Mouse (Mus musculus): ENCODE measurements around the gene Ipo13. TPM values are rescaled to one million over a fixed set of nuclear protein-coding genes. Genes with fewer than 3 reads are reported as not detected.
A peak's percentile ranks its signal among the peaks of the same experiment; 100 is the strongest.

Ipo13 gene
- total and polyA plus RNA-seq, 2 experiments from 2014 or later = 39.9 to 46.0 TPM

DNA sequence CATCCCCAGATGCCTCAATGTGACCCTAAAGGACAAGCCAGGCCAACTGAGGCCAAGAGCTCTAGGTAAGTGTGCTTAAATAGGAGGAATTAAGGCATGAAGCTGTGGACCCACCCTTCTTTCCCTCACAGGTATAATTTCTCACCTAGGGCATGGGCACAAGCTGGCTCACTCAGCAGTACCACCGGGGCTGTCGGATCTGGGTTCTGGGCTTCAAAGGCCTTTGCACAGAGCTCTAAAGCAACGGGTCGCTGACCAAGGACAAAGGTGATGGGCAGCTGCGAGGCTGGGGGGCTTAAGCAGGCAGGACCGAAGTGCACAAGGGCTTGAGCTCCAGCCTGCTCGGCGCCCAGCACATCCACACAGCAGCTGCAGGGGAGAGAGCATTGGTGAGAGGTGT is 24.0 kb downstream of the Ipo13 start:
- peak overlapping the region; percentile 97 for H3K4me2 ChIP-seq (ENCODE audit: low read depth, low read length, poor library complexity, severe bottlenecking)
- WGBS = 47% methylated on average over 8 of the region's 8 CpGs
- H3K27me3 ChIP-seq (ENCODE audit: insufficient read depth, low read length) = no peaks in the 10 kb centered on the region
- TF ChIP-seq CTCF (IDR thresholded peaks at IDR 0.05) = no peak
- no peak overlapping the region for H3K4me3 ChIP-seq (ENCODE audit: low read depth, low read length)
- no peak overlapping the region for H3K9ac ChIP-seq (replicated peaks; ENCODE audit: low read length, poor library complexity, severe bottlenecking)
- peaks cover 10% of the 10 kb centered on the region; the same call in 1 of the 2 replicates for H3K4me1 ChIP-seq (ENCODE audit: insufficient read depth, low read length)
- ATAC-seq (ENCODE audit: low FRiP score) (no peak), DNase-seq (ENCODE audit: low spot score) (no peak)
- H3K27ac ChIP-seq (ENCODE audit: low read depth, low read length) = no peak overlapping the region
- peaks cover 20% of the 10 kb centered on the region for H3K36me3 ChIP-seq (ENCODE audit: insufficient read depth, low read length)
- no peaks in the 10 kb centered on the region for H3K9me3 ChIP-seq (ENCODE audit: low read length)

DNA sequence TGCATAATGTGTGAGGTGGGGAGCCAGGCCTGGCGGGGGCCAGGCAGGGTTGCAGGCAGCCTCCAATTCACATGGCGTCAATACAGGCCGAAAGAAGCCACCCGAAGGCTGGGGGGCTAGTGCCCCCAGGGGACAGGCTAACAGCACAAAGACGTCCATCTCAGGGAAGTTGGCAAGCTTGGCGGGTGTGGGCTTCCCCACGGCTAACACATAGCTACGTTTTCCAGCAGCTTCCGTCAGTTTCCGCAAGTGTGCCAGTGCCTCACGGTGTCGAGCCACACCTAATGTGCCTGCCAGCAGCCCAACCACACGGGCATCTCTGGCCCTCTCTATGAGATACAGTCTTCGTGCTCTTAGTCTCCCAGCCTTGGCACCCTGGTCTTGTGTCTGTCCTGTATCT is 24.8 kb downstream of the Ipo13 start:
- peaks cover 26% of the 10 kb centered on the region for H3K36me3 ChIP-seq (ENCODE audit: insufficient read depth, low read length)
- no peak for TF ChIP-seq CTCF (IDR thresholded peaks at IDR 0.05)
- H3K9ac ChIP-seq (replicated peaks; ENCODE audit: low read length, poor library complexity, severe bottlenecking) = no peak overlapping the region
- H3K4me2 ChIP-seq (ENCODE audit: low read depth, low read length, poor library complexity, severe bottlenecking) = no peak overlapping the region
- no peaks in the 10 kb centered on the region for H3K27me3 ChIP-seq (ENCODE audit: insufficient read depth, low read length)
- DNase-seq (ENCODE audit: low spot score) = no peak
- H3K27ac ChIP-seq (ENCODE audit: low read depth, low read length) = no peak overlapping the region
- H3K4me3 ChIP-seq (ENCODE audit: low read depth, low read length) = no peak overlapping the region
- no peak for ATAC-seq (ENCODE audit: low FRiP score)
- no peaks in the 10 kb centered on the region for H3K9me3 ChIP-seq (ENCODE audit: low read length)
- WGBS = 91% methylated on average over 14 of the region's 14 CpGs
- H3K4me1 ChIP-seq (ENCODE audit: insufficient read depth, low read length) = peaks cover 10% of the 10 kb centered on the region; the same call in 1 of the 2 replicates

DNA sequence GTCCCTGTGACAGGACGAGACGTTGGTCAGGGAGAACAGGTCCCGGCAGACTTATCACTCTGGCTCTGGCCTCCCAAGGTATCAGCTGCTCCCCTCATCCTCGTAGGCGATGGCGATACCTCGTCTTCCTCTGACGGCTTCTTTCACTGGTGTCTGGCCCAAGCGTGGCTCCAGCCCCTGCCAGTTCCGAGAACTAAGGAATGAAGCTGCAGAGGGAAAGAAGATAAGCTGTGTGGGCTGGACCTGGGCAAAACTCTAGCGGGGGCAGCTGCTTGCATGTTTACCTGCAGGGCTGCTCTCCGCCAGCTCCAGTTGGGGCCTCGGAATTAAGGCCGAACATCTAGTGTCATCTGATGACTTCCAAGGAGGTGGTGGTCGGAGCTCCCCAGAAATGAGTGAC is 25.3 kb downstream of the Ipo13 start:
- 91% methylated on average over 15 of the region's 15 CpGs for WGBS
- Histone ChIP-seq H3K4me2 (ENCODE audit: low read depth, low read length, poor library complexity, severe bottlenecking) (no peak overlapping the region), H3K4me1 (ENCODE audit: insufficient read depth, low read length) (peaks cover 10% of the 10 kb centered on the region), H3K27me3 (ENCODE audit: insufficient read depth, low read length) (no peaks in the 10 kb centered on the region), H3K9me3 (ENCODE audit: low read length) (no peaks in the 10 kb centered on the region), H3K9ac (replicated peaks; ENCODE audit: low read length, poor library complexity, severe bottlenecking) (no peak overlapping the region), H3K27ac (ENCODE audit: low read depth, low read length) (no peak overlapping the region), H3K4me3 (ENCODE audit: low read depth, low read length) (no peak overlapping the region), H3K36me3 (ENCODE audit: insufficient read depth, low read length) (peaks cover 28% of the 10 kb centered on the region)
- ATAC-seq (ENCODE audit: low FRiP score) (no peak), DNase-seq (ENCODE audit: low spot score) (no peak)
- no peak for TF ChIP-seq CTCF (IDR thresholded peaks at IDR 0.05)

DNA sequence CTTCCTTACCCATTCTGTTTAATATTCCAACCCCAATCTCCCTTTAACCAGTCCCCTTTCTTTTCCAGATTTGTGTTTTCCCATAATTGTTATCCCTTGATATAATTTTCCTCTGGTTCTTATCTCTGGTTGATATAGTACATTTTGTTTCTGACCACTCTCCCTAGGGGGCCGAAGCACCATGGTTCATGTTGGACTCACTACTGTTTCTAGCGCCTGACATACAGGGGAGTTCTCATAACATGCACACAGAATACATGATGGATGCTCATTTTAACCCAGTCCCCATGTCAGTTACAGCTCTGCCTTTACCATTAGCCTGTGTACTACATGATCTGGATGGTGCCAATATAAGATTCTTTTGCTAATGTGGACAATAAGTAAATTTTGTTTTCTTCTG is 26.9 kb downstream of the Ipo13 start:
- Histone ChIP-seq H3K9ac (replicated peaks; ENCODE audit: low read length, poor library complexity, severe bottlenecking) (peak overlapping the region; percentile 97), H3K36me3 (ENCODE audit: insufficient read depth, low read length) (peaks cover 22% of the 10 kb centered on the region), H3K27me3 (ENCODE audit: insufficient read depth, low read length) (no peaks in the 10 kb centered on the region), H3K9me3 (ENCODE audit: low read length) (no peaks in the 10 kb centered on the region), H3K4me2 (ENCODE audit: low read depth, low read length, poor library complexity, severe bottlenecking) (peak overlapping the region; percentile 89; the same call in 1 of the 2 replicates), H3K4me1 (ENCODE audit: insufficient read depth, low read length) (peaks cover 17% of the 10 kb centered on the region), H3K27ac (ENCODE audit: low read depth, low read length) (no peak overlapping the region), H3K4me3 (ENCODE audit: low read depth, low read length) (peak overlapping the region; percentile 94; the same call in 1 of the 2 replicates)
- DNase-seq (ENCODE audit: low spot score) = no peak
- 80% methylated on average over 2 of the region's 2 CpGs for WGBS
- TF ChIP-seq CTCF (IDR thresholded peaks at IDR 0.05) = no peak
- no peak for ATAC-seq (ENCODE audit: low FRiP score)

DNA sequence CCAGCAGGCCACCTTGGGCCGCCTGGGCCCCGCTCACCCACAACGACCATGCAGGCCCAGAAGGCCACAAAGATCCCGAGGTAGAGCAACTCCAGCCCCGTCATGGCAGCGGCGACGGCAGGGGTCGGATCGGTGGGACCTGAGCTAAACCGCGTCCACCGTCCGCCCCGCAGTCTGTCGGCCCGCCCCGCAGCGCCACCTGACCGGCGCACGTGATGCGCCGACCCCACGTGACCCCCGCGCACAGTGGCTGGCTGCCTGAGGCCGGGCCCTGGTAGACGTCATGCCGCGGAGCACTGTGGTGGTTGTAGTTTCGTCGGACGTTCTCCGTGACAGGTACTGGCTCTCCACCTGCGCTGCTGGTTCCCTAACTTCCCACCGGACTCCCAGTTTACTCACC is 27.7 kb downstream of the Ipo13 start, which contains the start of gene Atp6v0b:
Gene Atp6v0b (minus strand): TSS at position 201 of the 400 bp plus-strand sequence.
- 0% methylated on average over 34 of the region's 37 CpGs for WGBS
- Histone ChIP-seq H3K4me2 (ENCODE audit: low read depth, low read length, poor library complexity, severe bottlenecking) (peak within 1 kb of the TSS; percentile 89), H3K36me3 (ENCODE audit: insufficient read depth, low read length) (peaks cover 22% of the 10 kb centered on the region), H3K9me3 (ENCODE audit: low read length) (no peaks in the 10 kb centered on the region), H3K27me3 (ENCODE audit: insufficient read depth, low read length) (no peaks in the 10 kb centered on the region), H3K9ac (replicated peaks; ENCODE audit: low read length, poor library complexity, severe bottlenecking) (peak within 1 kb of the TSS; percentile 97), H3K4me3 (ENCODE audit: low read depth, low read length) (peak within 1 kb of the TSS; percentile 94), H3K27ac (ENCODE audit: low read depth, low read length) (peak within 1 kb of the TSS; percentile 62), H3K4me1 (ENCODE audit: insufficient read depth, low read length) (peaks cover 17% of the 10 kb centered on the region)
- DNase-seq (ENCODE audit: low spot score) (peak; percentile 94), ATAC-seq (ENCODE audit: low FRiP score) (peak; percentile 90)
- no peak for TF ChIP-seq CTCF (IDR thresholded peaks at IDR 0.05)

DNA sequence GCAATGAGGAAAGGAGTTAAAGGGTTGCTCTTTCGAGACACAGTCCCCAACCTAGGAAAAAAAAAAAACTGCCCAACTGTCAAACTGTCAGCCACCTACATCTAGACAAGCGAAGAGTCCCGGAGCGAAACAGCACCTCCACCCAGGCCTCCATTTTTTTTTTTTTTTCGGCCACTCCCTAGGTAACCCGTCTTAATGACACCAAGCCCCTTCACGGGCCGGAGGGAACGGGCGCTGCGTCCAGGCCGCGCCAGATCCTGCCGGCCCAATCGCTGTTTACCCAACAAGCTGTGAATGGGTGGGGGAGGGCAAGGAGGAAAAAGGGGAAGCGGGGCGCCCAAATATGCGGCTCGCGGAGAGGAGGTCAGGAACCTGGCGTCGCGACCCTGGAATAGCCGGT is 28.2 kb downstream of the Ipo13 start:
- Histone ChIP-seq H3K27ac (ENCODE audit: low read depth, low read length) (peak overlapping the region; percentile 62), H3K9me3 (ENCODE audit: low read length) (no peaks in the 10 kb centered on the region), H3K4me3 (ENCODE audit: low read depth, low read length) (peak overlapping the region; percentile 94), H3K27me3 (ENCODE audit: insufficient read depth, low read length) (no peaks in the 10 kb centered on the region), H3K4me1 (ENCODE audit: insufficient read depth, low read length) (peaks cover 22% of the 10 kb centered on the region), H3K9ac (replicated peaks; ENCODE audit: low read length, poor library complexity, severe bottlenecking) (peak overlapping the region; percentile 97), H3K4me2 (ENCODE audit: low read depth, low read length, poor library complexity, severe bottlenecking) (peak overlapping the region; percentile 89), H3K36me3 (ENCODE audit: insufficient read depth, low read length) (peaks cover 22% of the 10 kb centered on the region)
- no peak for TF ChIP-seq CTCF (IDR thresholded peaks at IDR 0.05)
- peak; percentile 0; the same call in 1 of the 2 replicates for ATAC-seq (ENCODE audit: low FRiP score)
- DNase-seq (ENCODE audit: low spot score) = no peak
- 4% methylated on average over 24 of the region's 24 CpGs for WGBS
